Mouse (Mus musculus) NIH3T3 (cell line): ENCODE results near the gene Itgav.

ENCODE experiments used
- DNase-seq: peaks from one replicate; pipeline ENCODE4 v3.0.0-alpha.2; 2012; ENCODE audit warnings: low read depth

Gene Itgav

DNA sequence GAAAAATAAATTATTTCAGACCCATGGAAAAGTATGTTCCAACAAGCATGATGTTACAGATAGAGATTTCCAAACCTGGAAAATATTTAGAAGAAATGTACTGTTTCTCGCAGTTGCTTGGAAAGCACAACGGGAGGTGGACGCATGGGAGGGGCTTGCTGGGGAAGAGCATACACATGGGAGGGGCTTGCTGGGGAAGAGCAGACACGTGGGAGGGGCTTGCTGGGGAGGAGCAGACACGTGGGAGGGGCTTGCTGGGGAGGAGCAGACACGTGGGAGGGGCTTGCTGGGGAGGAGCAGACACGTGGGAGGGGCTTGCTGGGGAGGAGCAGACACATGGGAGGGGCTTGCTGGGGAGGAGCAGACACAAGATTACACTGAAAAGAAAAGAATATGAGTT is 10.9 kb upstream of the Itgav start:
- DNase-seq = peak; percentile 17

DNA sequence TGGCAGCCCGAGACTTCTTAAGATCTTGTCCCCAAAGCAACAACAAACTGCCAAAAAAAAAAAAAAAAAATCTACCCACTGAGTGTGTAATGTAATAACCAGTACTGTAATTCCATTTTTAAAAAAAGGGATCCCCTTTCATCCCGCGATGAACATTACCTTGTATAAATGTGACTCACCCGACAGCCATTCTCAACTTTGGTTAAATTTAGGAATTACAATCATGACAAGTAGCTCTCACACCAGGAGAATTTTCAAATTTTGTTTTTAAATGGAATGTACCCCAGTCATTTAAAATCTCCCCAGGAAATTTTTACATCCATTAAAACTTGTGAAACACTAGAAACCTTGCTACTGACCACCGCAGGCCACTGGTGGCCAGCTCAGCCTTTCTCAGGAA is 10.3 kb upstream of the Itgav start:
- peak; percentile 25 for DNase-seq

DNA sequence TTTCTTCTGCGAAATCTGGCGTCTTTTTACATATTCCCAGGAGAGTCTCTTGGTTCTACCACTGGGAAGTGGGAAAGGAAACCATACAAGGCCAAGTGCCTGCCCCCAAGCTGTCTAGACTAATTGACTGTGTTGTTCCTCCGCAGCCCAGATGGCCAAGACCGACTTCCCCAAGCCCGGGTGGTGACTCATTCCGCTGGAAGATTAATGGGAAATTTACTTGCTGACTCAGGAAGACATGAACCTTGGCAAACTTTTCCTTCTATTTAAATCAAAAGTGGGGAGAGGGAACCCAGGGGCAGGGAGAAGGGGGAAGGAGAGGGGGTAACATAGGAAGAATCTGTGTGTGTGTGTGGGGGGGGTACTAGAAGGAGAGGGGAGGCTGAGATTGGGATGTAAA is 9.4 kb upstream of the Itgav start:
- DNase-seq = peak; percentile 97

DNA sequence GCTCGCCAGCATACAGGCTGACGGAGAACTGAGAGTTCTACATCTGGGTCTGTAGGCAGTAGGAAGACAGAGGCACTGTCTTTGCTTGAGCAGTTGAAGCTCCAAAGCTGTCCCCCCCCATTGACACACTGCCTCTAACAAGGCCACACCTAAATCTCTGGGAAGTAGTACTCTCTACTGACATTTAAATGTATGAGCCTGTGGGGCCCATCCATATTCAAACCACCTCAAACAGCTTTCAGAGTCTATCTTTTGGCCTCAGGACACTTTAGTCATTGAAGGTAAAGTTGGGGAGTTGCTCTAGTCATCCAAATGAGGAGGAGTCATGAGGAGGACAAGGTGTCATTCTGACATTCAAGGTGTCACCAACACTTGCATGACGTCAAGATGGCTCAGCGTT is 5.9 kb upstream of the Itgav start:
- no peak for DNase-seq

DNA sequence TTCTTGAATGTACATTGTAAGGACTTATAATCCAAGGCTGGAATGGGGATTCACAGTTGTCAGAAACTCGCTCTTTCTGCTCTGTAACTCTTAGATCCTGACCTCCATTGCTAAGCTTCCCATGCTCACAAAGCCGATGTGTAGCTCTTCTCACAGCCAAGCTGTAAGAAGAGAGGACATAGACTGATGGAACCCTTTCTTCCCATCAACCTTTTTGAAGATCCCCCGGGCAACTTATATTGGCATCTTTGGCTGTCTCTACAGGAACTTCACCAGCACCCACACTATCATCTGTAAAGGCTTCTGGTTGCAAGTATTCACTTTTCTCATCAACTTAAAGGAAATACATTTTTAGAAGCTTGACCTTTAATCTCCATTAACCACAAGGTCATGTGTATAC is 2.6 kb upstream of the Itgav start:
- no peak for DNase-seq

DNA sequence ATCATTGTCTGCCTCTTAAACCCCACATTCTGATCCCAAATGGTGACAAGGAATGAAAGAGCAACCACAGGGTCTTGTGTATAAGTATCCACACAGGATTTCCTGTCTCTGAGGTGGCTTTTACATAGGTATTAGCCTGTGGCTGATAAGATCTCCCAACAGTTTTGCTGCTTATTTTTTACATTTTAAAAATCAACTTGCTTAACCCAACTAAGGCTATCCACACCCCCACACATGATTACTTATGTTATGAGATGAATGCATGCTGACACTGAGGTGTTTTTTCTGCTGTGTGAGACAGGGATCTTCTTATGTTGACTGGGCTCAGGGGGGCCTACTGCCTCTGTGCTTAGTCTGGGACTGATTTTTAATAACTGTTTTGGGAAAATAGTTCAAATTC is 1.3 kb upstream of the Itgav start:
- no peak for DNase-seq

DNA sequence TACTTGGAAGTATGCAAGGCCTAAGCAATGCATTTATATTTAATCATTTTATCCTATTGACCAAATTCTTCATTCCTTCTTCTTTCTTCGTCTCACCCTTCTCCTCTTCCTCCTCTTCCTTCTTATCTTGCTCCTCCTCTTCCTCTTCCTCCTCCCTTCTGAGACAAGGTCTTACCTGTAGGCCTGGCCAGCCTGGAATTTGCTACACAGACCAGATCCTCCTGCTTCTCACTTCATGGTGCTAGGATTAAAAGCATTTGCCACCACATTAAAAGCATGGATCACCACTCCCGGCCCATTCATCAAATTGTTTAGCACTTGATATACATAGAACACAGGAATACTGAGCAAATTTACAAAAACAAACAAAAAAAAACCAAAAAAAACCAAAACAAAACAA is 851 bp upstream of the Itgav start:
- no peak for DNase-seq

DNA sequence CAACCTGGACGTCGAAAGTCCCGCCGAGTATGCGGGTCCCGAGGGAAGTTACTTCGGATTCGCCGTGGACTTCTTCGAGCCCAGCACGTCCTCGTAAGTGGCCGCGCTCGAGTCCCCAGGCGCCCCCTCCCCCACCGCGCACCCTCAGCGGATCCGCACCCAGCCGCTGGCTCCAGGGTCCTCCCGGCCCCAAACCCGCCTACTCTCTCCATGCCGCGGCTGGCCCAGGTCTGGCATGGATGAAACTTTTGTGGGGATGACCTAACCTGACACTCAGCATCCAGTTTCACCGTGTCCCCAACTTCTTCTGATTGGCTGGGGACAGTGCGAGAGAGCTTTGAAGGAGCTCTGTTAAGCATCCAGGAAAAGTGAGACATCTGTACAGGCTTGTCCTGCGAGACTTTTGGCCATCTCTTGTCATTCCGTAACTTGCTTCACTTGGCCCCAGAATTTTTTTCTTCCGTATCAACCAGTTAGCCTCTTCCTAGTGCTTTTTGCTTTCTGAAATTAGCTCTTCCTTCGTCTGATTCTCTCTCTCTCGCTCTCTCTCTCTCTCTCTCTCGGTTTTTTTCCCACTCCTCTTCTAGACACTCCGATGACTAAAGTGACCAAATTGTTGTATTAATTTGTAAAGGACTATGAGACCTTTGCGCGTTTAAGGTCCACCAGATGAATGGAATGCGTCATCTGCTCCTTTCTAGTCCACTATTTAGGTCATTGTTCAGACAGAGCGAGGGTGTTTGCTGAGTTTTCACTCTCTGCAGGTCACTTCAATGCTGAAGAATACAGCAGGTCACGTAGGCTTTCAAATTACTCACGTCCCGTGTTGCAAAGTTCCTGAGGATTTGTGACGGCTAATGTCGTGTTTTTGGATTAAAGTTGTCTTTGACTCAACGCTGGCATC is 882 bp downstream of the Itgav start:
- DNase-seq = peak; percentile 61

DNA sequence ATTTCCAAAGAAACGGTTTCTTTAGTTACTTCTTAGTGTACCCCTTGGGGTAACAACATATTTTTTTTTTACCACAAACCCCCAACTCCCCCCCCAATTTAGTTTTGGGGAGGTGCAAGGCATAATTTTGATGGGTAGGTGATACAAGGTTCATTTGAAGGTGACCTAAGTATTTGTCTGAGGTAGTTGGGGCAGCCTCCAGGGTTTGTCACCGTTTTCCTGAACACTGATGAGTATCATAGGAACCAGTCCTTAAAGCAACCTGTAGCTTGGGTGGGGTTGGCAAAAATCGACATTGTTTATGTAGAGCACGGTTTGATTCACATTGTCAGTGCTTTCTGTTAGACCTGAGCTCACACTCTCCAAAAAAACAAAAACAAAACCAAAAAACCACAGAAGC is 1.6 kb downstream of the Itgav start:
- DNase-seq = no peak

DNA sequence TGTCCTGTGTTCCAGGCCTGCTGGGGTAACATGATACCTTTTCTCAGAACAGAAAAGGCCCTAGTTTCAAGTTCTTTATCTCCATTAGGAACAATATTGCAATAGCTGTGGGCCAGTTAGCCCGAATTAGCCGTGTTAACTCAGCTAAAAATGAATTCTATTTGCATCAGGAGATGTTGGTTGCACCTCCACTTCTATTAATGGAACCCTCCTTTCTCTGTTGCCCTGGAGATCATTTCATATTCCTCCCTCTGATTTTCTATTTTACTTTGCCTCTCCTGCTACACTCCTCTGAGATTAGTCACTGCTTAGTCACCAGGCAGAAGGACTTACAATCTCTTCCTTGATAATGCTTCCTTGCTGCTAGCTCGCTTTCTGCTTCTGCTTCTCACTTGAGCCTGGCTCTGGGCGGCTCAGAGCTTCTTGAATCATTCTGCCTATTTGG is 4.1 kb downstream of the Itgav start:
- peak; percentile 78 for DNase-seq

DNA sequence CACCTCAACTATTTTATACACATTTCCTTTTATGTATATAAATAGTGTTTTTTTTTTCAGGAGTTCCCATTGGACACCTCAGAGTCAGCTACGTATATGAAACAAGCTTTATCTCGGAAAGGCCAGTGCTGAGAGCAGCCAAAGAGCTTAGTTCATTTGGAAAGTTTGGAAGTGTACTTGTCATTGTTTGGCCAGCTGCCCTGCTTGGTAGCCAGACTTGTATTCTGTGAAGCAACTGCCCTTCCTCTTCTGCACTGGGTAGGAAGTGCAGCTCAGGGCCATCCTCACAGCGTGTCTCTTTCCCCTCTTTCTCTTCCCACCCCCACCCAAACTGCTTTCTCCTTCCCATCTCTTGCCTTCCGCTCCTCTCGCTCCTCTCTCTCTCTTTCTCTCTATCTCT is 5.1 kb downstream of the Itgav start:
- DNase-seq = peak; percentile 94

DNA sequence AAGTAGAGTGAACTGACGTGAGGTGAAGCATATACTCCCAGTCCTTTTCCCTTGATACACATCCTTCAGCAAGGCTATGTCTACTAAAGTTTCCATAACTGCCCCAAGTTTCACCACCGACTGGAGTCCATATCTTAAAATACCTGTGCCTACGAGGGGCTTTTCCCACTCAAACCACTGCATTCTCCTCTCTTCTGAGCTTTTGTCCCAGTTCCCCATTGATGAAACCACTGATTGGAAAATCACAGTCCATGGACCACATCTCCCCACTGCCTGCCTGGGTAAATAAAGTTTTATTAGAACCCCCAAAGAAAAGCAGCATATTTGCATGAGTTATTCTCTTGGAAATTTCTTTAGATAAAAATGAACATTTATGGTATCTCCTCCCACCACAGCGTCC is 8.7 kb downstream of the Itgav start:
- DNase-seq = no peak

DNA sequence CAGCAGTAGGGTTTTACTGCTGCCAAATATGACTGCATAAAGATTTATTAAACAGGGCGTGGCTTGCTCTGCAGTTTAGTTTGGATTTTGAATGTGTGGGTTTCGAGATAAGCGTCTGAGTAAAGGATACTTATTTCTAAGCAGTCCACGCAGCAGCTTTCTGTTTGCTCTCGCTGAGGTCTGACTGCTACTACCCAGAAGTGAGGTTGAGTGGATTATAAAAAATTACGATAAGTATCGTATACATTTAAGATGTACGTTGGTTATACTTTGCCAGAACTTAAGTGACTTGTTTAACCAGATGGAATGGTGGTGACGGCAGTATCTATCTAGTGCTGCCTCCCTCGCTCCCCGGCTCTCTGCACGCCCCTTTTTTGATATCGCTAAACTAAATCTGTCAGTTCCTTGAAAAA is 9.8 kb downstream of the Itgav start:
- DNase-seq = peak; percentile 77

DNA sequence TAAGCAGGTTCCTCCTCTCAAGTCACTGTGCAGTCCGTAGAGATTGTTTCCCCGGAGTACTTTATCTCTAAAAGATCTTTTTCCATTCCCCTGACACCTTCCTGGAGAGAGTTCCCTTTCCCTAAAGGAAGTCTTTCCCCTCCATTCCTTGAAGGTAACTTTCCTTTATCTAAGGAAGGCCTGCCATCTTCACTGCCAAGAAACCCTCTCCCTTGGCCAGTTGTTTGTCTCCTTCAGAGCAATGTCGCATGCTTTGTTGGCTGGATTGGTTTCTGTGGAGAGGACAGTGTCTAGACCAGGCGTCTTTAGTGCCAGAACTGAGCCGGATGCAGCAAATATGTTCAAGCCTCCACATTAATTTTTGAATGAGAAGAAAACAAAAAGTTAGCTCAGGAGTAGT is 11.1 kb downstream of the Itgav start:
- DNase-seq = no peak

DNA sequence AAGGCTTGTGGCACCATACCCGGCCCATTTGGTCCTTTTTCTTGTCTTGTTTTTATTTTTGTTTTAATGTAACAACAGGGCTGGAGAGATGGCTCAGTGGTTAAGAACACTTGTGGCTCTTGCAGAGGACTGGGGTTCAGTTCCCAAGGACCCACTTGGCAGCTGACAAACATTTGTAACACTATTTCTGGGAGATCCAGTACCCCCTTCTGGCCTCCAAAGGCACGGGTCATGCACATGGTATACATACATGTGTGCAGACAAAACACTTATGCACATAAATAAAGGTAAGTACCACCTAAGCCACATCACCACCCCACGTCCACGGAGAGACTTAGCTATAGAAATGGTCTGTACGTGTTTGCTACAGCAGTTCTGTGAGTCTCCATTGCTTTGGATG is 12.6 kb downstream of the Itgav start:
- DNase-seq = no peak

DNA sequence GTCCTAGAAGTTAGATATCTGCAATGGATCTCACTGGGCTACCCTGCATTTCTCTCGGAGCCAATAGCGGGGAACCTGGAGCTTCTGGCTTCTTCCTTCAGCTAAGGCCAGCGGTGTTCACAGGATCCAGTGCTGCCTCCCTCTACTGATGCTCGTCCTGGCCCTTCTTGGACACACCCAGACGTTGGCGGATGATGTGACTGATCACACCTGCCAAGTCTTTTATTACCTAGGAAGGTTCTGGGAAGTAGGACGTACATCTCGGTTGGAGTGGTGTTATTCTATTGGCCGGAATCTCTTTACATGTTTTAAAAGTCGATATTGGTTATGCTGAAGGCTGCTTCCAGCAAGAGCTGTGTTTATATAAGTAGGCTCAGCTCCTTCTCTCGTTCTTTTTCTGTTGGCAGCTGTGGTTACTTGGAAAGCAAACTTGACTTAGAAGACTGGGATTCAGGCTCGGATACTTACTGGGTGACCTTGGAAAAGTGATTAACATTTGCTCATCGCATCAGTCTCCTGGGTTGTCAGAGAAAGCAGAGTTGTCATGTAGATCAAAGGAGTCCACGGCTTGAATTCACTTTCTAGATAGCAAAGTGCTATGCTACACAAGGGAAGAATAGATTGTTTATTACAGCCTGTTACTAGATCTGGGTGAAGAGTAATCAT is 14.5 kb downstream of the Itgav start:
- no peak for DNase-seq

DNA sequence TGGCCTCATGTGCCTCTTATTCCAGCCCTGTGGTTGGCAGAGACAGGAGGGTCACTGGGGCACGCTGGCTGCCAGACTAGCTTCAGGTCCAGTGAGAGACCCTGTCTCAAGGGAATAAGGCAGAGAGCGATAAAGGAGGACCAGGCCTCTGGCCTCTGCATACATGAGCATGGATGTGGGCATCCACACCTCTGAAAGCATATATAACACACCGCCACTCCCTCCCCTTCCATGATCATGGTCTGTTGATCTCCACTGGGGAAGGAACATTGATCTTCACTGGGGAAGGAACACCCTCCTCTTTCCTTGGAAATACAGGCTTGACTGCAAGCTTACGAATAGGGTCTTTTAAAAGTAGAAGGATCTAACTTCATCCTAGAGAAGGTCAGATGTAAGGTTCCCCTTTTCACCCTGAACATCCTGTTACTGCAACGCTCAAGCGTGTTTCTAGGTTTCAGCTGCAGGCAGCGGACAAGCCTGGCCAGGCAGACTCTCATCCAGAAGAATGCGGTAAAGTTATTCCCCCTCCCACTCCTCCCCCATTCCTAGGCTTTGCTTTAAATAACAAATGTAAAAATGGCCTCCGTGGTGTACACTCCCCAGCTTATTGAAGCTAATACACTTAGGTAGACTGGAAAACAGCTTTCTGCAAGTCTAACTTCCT is 15.4 kb downstream of the Itgav start:
- DNase-seq = no peak

DNA sequence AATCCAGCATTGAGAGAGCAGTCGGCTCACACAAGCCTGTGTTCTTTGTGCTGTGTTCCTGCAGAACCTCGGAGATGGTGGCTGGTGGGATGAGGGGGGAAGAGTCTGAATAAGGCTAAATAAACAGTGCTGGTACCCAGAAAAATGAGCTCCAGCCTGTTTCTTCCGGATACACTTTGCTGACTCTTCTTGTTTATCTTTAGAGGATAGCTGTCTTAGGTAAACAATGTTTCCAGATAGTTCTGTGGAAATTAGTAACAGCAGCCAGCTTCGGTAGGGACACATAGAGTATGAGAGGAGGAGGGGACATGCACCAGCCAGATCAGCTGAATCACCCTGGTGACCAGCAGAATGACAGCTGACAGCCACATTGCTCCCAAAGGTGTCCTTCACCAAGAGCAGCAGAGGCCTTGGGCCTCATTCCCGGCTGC is 16.4 kb downstream of the Itgav start:
- DNase-seq = no peak

DNA sequence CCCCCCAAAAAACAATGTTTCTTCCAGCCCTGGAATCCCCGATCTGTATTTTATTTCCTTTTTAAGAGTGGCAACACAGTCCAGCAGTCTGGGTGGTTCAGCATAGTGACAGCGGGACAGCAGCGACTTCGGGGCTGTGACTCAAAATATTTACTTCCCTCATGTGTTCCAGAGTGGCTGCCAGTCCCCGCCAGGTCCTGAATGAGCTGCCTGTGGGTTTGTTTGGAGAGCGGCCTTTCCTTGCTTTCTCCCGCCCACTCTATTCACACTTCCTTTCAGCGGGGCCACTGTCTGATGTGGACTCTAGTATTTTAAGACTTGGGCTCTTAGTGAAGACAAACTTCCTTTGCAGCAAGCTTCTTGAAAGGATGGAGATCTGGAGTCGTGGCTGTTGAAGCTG is 18.0 kb downstream of the Itgav start:
- no peak for DNase-seq

DNA sequence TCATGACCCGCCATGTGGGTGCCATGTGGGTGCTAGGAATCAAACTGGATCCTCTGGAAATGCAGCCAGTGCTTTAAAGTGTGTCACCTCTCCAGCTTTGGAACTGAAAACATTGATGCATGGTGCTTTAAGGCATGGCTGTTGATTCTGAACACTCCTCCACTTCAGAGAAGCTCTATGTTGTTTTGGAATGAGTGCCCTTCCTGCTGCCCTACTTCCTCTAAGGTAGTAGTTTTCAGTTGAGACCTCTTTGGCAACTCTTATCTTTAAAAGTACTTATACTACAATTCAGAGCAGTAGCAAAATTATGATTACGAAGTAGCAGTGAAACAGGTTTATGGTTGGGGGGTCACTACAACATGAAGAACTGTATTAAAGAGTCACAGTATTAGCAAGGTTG is 18.6 kb downstream of the Itgav start:
- no peak for DNase-seq

DNA sequence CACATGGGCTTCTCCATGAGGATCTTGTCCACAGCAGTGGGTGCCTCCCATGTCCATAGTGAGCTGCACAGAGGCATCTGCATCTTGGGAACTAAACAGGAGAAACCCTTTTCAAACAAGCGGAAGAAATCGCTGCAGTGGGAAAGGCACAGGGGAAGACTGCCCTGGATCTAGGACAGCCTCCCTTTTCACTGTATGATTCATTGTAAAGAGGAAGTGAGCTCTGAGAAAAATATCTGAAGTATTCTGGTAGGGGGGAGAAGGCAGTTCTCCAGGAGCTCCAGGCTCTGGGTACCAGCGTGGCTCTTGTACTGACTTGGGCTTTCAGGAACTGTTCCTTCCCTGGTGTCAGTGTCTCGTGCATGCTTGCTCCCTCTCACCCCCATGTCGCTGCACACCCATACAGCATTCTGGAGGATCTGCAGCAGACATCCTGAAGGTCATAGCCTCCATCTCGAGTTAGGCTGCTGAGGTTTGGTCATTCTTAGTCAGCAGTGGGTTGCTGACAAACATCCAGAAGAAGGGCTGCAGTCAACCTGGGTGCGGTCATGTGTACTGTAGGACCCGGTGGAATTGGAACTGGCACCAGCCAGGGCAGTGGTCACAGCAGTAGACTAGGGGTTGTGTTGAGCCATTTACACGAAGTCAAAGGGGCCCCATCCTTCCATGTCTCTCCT is 20.2 kb downstream of the Itgav start:
- DNase-seq = peak; percentile 73

DNA sequence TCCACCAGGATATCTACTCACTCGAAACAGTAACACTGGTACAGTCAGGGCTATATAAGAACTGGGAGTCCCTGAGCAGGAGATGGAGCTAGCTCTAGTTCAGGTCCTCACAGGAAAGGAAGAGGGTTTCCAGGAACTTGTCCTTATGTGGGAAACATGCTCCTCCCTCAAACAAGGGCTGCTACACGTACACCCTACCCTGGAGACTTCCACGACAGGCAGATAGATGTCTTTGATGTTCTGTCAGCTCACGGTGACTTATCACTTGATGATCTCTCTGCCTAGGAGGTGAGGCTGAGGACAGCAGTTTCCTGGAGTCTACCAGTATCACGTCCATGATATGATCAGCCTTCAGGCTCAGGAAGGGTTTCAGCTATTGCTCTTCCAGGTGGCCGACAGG is 21.1 kb downstream of the Itgav start:
- DNase-seq = no peak
